Mouse (Mus musculus) bone marrow macrophage, adult 2 months (primary cell): Measurements from ENCODE around the gene Unc5a. TPM values are rescaled to one million over a fixed set of nuclear protein-coding genes. Genes with fewer than 3 reads are reported as not detected.

Source experiments
- H3K27ac ChIP-seq: 2 replicates; pipeline ENCODE4 v1.5.1; 2012; ENCODE audit warnings: low read depth, low read length; ENCODE audit not compliant: insufficient read depth
- H3K4me1 ChIP-seq: 2 replicates; pipeline ENCODE4 v1.6.1; 2012; ENCODE audit warnings: low read length; ENCODE audit not compliant: control insufficient read depth, insufficient read depth
- H3K4me3 ChIP-seq: 2 replicates; pipeline ENCODE4 v1.5.1; 2012; ENCODE audit warnings: mild to moderate bottlenecking, low read length, moderate library complexity; ENCODE audit not compliant: insufficient read depth
- CTCF ChIP-seq: IDR thresholded peaks from 2 replicates; pipeline ENCODE4 v1.5.1; 2012; ENCODE audit warnings: low read depth, mild to moderate bottlenecking, low read length, moderate library complexity
- POLR2A ChIP-seq: IDR thresholded peaks from 2 replicates; pipeline ENCODE4 v1.6.1; 2012; ENCODE audit warnings: mild to moderate bottlenecking, low read depth, low read length, borderline replicate concordance
- polyA plus RNA-seq: library from polyadenylated mRNA; stranded (reverse); fragments of >200 nt; gene quantifications from 2 replicates; pipeline ENCODE4 v1.2.4, GENCODE M21; 2012; ENCODE audit not compliant: missing spikeins, insufficient read depth, insufficient read length

Unc5a gene
- polyA plus RNA-seq, 1 experiment = 0.60 TPM

GRCm38 (mm10) chr13:54970521-54971247 is 21.5 kb downstream of the Unc5a start:
- TF ChIP-seq CTCF (no peak), POLR2A (no peak)
- Histone ChIP-seq H3K27ac (no peak overlapping the region), H3K4me3 (no peak overlapping the region), H3K4me1 (no peaks in the 10 kb centered on the region)

DNA sequence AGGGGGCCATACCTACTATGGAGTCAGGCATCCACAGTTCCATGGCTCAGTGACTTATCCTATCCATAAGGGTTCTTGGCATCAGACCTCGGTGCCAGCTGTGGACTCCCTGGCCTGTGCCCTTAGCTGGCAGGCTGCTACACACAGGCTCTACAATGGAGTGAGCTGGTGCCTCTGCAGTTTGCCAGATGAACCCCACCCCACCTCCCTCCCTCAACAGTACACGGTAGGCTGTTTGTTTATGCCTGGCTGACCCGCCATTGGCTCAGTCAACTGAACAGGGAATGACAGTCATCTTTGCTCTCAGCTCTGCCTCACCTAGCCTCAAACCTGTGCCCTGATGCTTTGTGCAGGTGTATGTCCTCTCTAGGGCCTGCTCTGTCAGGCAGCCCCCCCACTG is 26.3 kb downstream of the Unc5a start:
- Histone ChIP-seq H3K4me1 (no peaks in the 10 kb centered on the region), H3K4me3 (no peak overlapping the region), H3K27ac (no peak overlapping the region)
- TF ChIP-seq POLR2A = no peak
- TF ChIP-seq CTCF = no peak

- Histone ChIP-seq H3K4me1 (peaks cover 8% of the 10 kb centered on the region), H3K27ac (no peak overlapping the region), H3K4me3 (no peak overlapping the region)
- TF ChIP-seq POLR2A (no peak), CTCF (no peak)
Observed at GRCm38 (mm10) chr13:54978804-54979203, 29.6 kb downstream of the Unc5a start.

DNA sequence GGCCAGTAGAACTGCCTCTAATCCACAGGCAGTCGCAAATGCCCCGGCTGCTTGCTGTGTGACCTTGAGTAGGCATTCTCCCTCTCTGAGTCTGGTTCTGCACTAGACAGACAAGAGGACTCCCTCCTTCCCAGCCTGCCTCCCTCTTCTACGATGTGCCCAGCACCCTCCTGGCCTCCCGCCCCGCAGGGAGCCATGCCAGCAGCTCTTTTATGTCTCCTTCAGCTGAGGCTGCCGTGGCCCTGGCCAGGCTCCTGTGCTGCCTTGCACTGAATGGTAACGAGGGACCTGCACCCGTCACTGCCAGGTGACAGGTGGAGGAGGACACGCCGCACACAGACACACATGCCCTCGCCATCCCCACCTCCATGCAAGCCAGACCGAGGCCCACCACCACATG is 31.7 kb downstream of the Unc5a start:
- peaks cover 8% of the 10 kb centered on the region for H3K4me1 ChIP-seq
- no peak overlapping the region for H3K4me3 ChIP-seq
- TF ChIP-seq CTCF (no peak), POLR2A (no peak)
- H3K27ac ChIP-seq = no peak overlapping the region

GRCm38 (mm10) chr13:54983001-54983400 is 33.8 kb downstream of the Unc5a start:
- no peak overlapping the region for H3K4me3 ChIP-seq
- no peak for TF ChIP-seq CTCF
- no peak for TF ChIP-seq POLR2A
- H3K27ac ChIP-seq = no peak overlapping the region
- H3K4me1 ChIP-seq = peaks cover 8% of the 10 kb centered on the region

DNA sequence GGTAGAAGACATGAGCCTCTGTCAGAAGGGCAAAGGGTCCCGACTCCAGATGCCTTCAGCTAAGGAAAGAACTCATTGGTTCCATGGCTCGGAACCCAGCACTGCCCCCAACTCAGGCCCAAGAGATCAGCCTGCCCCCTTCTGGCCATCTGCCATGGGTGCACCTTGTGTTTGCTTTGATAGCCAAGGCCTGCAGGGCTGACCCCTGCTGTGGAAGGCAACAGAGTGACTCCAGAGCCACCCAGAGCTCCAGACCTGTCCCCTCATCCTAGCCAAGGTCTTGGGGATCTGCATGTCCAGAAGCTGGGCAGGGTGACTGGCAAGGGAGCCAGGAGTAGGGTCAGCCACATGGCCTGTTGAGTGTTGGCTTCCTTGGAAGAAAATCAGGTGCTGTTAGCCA is 34.4 kb downstream of the Unc5a start:
- no peak overlapping the region for H3K27ac ChIP-seq
- peaks cover 8% of the 10 kb centered on the region for H3K4me1 ChIP-seq
- H3K4me3 ChIP-seq = no peak overlapping the region
- TF ChIP-seq POLR2A = no peak
- no peak for TF ChIP-seq CTCF

GRCm38 (mm10) chr13:54987405-54987804 is 38.2 kb downstream of the Unc5a start:
- Histone ChIP-seq H3K4me1 (peaks cover 8% of the 10 kb centered on the region), H3K27ac (no peak overlapping the region), H3K4me3 (no peak overlapping the region)
- TF ChIP-seq CTCF (no peak), POLR2A (no peak)

DNA sequence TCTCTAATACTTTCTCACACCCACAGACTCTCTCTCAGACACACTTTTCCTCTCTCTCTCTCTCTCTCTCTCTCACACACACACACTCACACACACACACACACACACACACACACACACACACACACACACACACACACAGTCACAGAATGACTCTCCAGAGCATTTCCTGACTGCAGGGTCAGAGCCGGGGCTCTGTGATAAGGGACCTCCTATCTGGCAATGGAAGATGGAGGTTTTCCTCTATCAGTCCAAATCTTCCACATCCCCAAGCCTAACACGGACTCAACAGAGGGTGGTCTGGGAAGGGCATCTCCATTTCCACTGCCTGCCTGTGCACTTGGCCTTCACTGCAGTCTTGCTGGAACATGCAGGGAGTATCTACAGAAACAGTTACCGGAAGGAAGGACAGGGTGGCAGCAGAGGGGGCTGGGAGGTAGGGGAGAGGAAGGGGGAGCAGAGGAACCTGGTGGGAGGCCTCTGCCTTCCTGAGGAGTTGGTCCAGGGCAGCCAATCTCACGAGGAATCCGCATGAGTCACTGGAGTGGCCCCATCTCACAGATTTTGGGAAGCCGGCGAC is 39.1 kb downstream of the Unc5a start:
- TF ChIP-seq CTCF = no peak
- no peak overlapping the region for H3K4me3 ChIP-seq
- H3K4me1 ChIP-seq = peaks cover 4% of the 10 kb centered on the region
- no peak overlapping the region for H3K27ac ChIP-seq

DNA sequence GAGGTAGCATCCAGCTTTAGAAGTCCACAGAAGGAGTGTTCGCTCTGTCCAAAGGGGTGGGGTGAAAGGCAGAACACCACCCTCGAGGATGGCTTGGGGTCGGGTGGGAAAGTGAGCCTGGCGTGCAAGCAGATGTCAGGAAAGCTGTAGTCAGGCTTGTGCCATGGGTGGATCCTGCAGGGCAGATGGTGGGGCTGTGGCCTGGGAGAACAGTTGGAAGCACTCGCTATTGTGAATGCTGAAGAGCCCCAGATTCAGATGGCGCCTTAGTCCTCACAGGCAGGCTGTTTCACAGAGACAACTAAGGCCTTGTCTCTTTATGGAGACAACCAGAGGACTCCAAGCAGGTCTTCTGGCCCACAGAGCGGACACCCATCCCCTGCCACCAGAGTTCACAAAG is 43.0 kb downstream of the Unc5a start:
- TF ChIP-seq CTCF = no peak
- TF ChIP-seq POLR2A = no peak
- Histone ChIP-seq H3K27ac (no peak overlapping the region), H3K4me1 (no peaks in the 10 kb centered on the region), H3K4me3 (no peak overlapping the region)

GRCm38 (mm10) chr13:54994576-54994975 is 45.4 kb downstream of the Unc5a start:
- no peaks in the 10 kb centered on the region for H3K4me1 ChIP-seq
- no peak overlapping the region for H3K4me3 ChIP-seq
- TF ChIP-seq CTCF = no peak
- no peak for TF ChIP-seq POLR2A
- H3K27ac ChIP-seq = no peak overlapping the region
